Mouse (Mus musculus): ENCODE measurements around the gene Gna15.

Gene Gna15

GRCm38 (mm10) chr10:81495151-81495550, 28.9 kb downstream of the Gna15 start:
- DNase-seq, result peak in 1 of 2 experiments; percentile 41

- peak in 1 of 2 experiments; percentile 14 for DNase-seq
These were observed 29.6 kb downstream of the Gna15 start for GRCm38 (mm10) chr10:81494260-81495041.

GRCm38 (mm10) chr10:81493601-81494220, 30.3 kb downstream of the Gna15 start:
- peak in 1 of 2 experiments; percentile 29 for DNase-seq

GRCm38 (mm10) chr10:81492606-81493240, 31.3 kb downstream of the Gna15 start:
- DNase-seq, result peak in 1 of 2 experiments; percentile 33

- peak in 1 of 2 experiments; percentile 10 for DNase-seq
These were observed 33.0 kb downstream of the Gna15 start for GRCm38 (mm10) chr10:81491018-81491417.

GRCm38 (mm10) chr10:81489941-81490340, 34.1 kb downstream of the Gna15 start:
- peak in 1 of 2 experiments; percentile 4 for DNase-seq

GRCm38 (mm10) chr10:81488081-81488480, 35.9 kb downstream of the Gna15 start:
- no peak for DNase-seq

GRCm38 (mm10) chr10:81486496-81486895, 37.5 kb downstream of the Gna15 start:
- DNase-seq, result no peak

GRCm38 (mm10) chr10:81485479-81486018, 38.5 kb downstream of the Gna15 start:
- no peak for DNase-seq

- DNase-seq, result no peak
These were observed 39.0 kb downstream of the Gna15 start for GRCm38 (mm10) chr10:81485060-81485449.

- no peak for DNase-seq
These were observed 39.5 kb downstream of the Gna15 start for GRCm38 (mm10) chr10:81484441-81485059.

GRCm38 (mm10) chr10:81483983-81484382, 40.0 kb downstream of the Gna15 start:
- peak; percentile 73 to 79 for DNase-seq

GRCm38 (mm10) chr10:81482533-81482889, 41.5 kb downstream of the Gna15 start, which contains the start of gene Celf5:
Gene Celf5, minus strand, starts transcription at chr10:81482709.
- DNase-seq, result peak; percentile 85 to 88

GRCm38 (mm10) chr10:81481605-81482532, 42.2 kb downstream of the Gna15 start:
- peak; percentile 64 to 67 for DNase-seq

GRCm38 (mm10) chr10:81474461-81474860, 49.6 kb downstream of the Gna15 start:
- DNase-seq, result no peak

GRCm38 (mm10) chr10:81473003-81473451, 51.0 kb downstream of the Gna15 start:
- peak; percentile 90 for DNase-seq

- peak in 1 of 2 experiments; percentile 52 for DNase-seq
These were observed 51.5 kb downstream of the Gna15 start for GRCm38 (mm10) chr10:81472403-81473002.

- DNase-seq, result peak; percentile 67 to 71
These were observed 53.6 kb downstream of the Gna15 start for GRCm38 (mm10) chr10:81470454-81470853.

GRCm38 (mm10) chr10:81469253-81469652, 54.8 kb downstream of the Gna15 start:
- no peak for DNase-seq

GRCm38 (mm10) chr10:81467670-81468235, 56.3 kb downstream of the Gna15 start:
- peak in 1 of 2 experiments; percentile 37 for DNase-seq

- DNase-seq, result peak in 1 of 2 experiments; percentile 12
These were observed 57.1 kb downstream of the Gna15 start for GRCm38 (mm10) chr10:81466881-81467280.
